Mouse (Mus musculus): ENCODE results near the gene H2-K1.

- TF ChIP-seq GATA1 (IDR thresholded peaks at IDR 0.05; ENCODE audit: low read length) (no peak), TAL1 (IDR thresholded peaks at IDR 0.05; ENCODE audit: low read length) (no peak)
Observed at GRCm38 (mm10) chr17:34039562-34040450, 39.7 kb upstream of the H2-K1 start.

Measured in erythroblast, embryonic 14.5 days (primary cell).